Mouse (Mus musculus): ENCODE results near the gene Rfc4. TPM values are rescaled to one million over a fixed set of nuclear protein-coding genes. Genes with fewer than 3 reads are reported as not detected.
"Not testable (repeated sequence)": the region's sequence is repeated elsewhere in the genome, so short reads cannot be mapped to it uniquely, and the experiment has no call there.

The Rfc4 gene
- polyA plus RNA-seq, 1 experiment from 2014 or later, result 175 TPM

DNA sequence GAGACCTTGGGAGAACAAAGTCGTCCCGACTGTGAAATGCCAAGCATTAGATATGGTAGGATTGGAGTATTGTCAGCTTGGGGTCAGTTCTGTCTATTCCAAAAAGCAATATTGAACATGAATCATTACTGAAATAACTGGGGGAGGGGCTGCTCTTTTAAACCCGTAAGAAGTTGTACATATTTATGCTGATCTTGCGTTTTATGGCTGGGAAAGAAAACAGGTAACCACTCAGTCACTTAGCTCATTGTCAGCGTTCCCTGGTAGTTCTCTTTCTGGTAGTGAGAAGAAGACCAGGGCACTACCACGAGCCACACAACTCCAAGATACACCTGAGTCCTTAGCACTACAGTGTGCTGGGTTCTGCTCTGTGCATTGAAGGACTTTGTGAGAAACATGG, 50.0 kb downstream of the Rfc4 start:
- not testable (repeated sequence) for H3K9me3 ChIP-seq; H3K27ac ChIP-seq; H3K4me3 ChIP-seq (replicated peaks); H3K36me3 ChIP-seq; H3K27me3 ChIP-seq; ATAC-seq (ENCODE audit: insufficient number of reproducible peaks, insufficient read depth, low FRiP score, low TSS enrichment, low read depth); H3K4me2 ChIP-seq; H3K9ac ChIP-seq (replicated peaks); H3K4me1 ChIP-seq (replicated peaks)
- 81% methylated on average over 6 of the region's 6 CpGs for WGBS

Small RNAs within 50 kb of the gene (microRNA-seq; reads per million reads assigned to microRNA genes)
- gene Gm49346, result not detected

Other genes with a start within 250 kb of the Rfc4 start
- 0.25 and 0.33 TPM in 2 replicates for gene Ahsg, start 236.5 kb downstream of the Rfc4 start, polyA plus RNA-seq (2016; fragmentation: Nextera tagmentation; extraction: Ambion mirVana)
- not detected in 2 replicates for gene Fetub, start 209.4 kb downstream of the Rfc4 start, polyA plus RNA-seq (2016; fragmentation: Nextera tagmentation; extraction: Ambion mirVana)
- not detected in 2 replicates for gene Hrg, start 176.7 kb downstream of the Rfc4 start, polyA plus RNA-seq (2016; fragmentation: Nextera tagmentation; extraction: Ambion mirVana)
- gene Kng2, start 98.3 kb downstream of the Rfc4 start, polyA plus RNA-seq (2016; fragmentation: Nextera tagmentation; extraction: Ambion mirVana), result not detected in 2 replicates
- 0.15 and 0.17 TPM in 2 replicates for gene Kng1, start 69.9 kb downstream of the Rfc4 start, polyA plus RNA-seq (2016; fragmentation: Nextera tagmentation; extraction: Ambion mirVana)
- 237 and 250 TPM in 2 replicates for gene Eif4a2, start 20.3 kb downstream of the Rfc4 start, polyA plus RNA-seq (2016; fragmentation: Nextera tagmentation; extraction: Ambion mirVana)
- gene Adipoq, start 18.8 kb upstream of the Rfc4 start, polyA plus RNA-seq (2016; fragmentation: Nextera tagmentation; extraction: Ambion mirVana), result not detected in 2 replicates
- gene St6gal1, start 97.0 kb upstream of the Rfc4 start, polyA plus RNA-seq (2016; fragmentation: Nextera tagmentation; extraction: Ambion mirVana), result 21.5 and 24.1 TPM in 2 replicates